Mouse (Mus musculus): ENCODE results near the gene Mtus2.
A peak's percentile ranks its signal among the peaks of the same experiment; 100 is the strongest.
"Not testable (repeated sequence)": the region's sequence is repeated elsewhere in the genome, so short reads cannot be mapped to it uniquely, and the experiment has no call there.

Gene Mtus2

GRCm38 (mm10) chr5:147956821-147957564, at the start of gene Mtus2:
Gene Mtus2, plus strand, starts transcription at chr5:147957320.
- no peak for DNase-seq (ENCODE audit: extremely low read depth, low read depth)

- no peak for DNase-seq (ENCODE audit: extremely low read depth, low read depth)
These were observed 49.3 kb upstream of the Mtus2 start for GRCm38 (mm10) chr5:147907851-147908250.

- DNase-seq (ENCODE audit: extremely low read depth, low read depth): no peak
These were observed 46.2 kb upstream of the Mtus2 start for GRCm38 (mm10) chr5:147910807-147911509.

- no peak for DNase-seq (ENCODE audit: extremely low read depth, low read depth)
These were observed 45.4 kb upstream of the Mtus2 start for GRCm38 (mm10) chr5:147911744-147912143.

GRCm38 (mm10) chr5:147913241-147913842, 43.8 kb upstream of the Mtus2 start:
- no peak for DNase-seq (ENCODE audit: extremely low read depth, low read depth)

- DNase-seq (ENCODE audit: extremely low read depth, low read depth): no peak
These were observed 42.0 kb upstream of the Mtus2 start for GRCm38 (mm10) chr5:147915038-147915566.

- no peak for DNase-seq (ENCODE audit: extremely low read depth, low read depth)
These were observed 40.9 kb upstream of the Mtus2 start for GRCm38 (mm10) chr5:147916171-147916570.

- peak; percentile 74 for DNase-seq (ENCODE audit: extremely low read depth, low read depth)
These were observed 38.9 kb upstream of the Mtus2 start for GRCm38 (mm10) chr5:147918044-147918846.

- no peak for DNase-seq (ENCODE audit: extremely low read depth, low read depth)
These were observed 32.5 kb upstream of the Mtus2 start for GRCm38 (mm10) chr5:147924621-147925020.

- DNase-seq (ENCODE audit: extremely low read depth, low read depth): no peak
These were observed 31.1 kb upstream of the Mtus2 start for GRCm38 (mm10) chr5:147925935-147926604.

GRCm38 (mm10) chr5:147928668-147929497, 28.2 kb upstream of the Mtus2 start:
- DNase-seq (ENCODE audit: extremely low read depth, low read depth): no peak

- no peak for DNase-seq (ENCODE audit: extremely low read depth, low read depth)
These were observed 22.0 kb upstream of the Mtus2 start for GRCm38 (mm10) chr5:147935096-147935495.

GRCm38 (mm10) chr5:147939226-147939625, 17.9 kb upstream of the Mtus2 start:
- peak; percentile 33 for DNase-seq (ENCODE audit: extremely low read depth, low read depth)

- DNase-seq (ENCODE audit: extremely low read depth, low read depth): no peak
These were observed 12.0 kb upstream of the Mtus2 start for GRCm38 (mm10) chr5:147945000-147945666.

GRCm38 (mm10) chr5:147949881-147950280, 7.2 kb upstream of the Mtus2 start:
- no peak for DNase-seq (ENCODE audit: extremely low read depth, low read depth)

GRCm38 (mm10) chr5:147951751-147952150, 5.4 kb upstream of the Mtus2 start:
- DNase-seq (ENCODE audit: extremely low read depth, low read depth): no peak

GRCm38 (mm10) chr5:147953181-147953580, 3.9 kb upstream of the Mtus2 start:
- DNase-seq (ENCODE audit: extremely low read depth, low read depth): not testable (repeated sequence)

GRCm38 (mm10) chr5:147955671-147956070, 1.4 kb upstream of the Mtus2 start:
- DNase-seq (ENCODE audit: extremely low read depth, low read depth): no peak

- DNase-seq (ENCODE audit: extremely low read depth, low read depth): no peak
These were observed 699 bp upstream of the Mtus2 start for GRCm38 (mm10) chr5:147956421-147956820.
